Mouse (Mus musculus): ENCODE measurements around the gene Tmem233.

The Tmem233 gene

GRCm38 (mm10) chr5:116029071-116029470 lies 54.0 kb downstream of the Tmem233 start:
- DNase-seq (ENCODE audit: low spot score), result no peak

GRCm38 (mm10) chr5:116026561-116026960 lies 56.5 kb downstream of the Tmem233 start:
- peak; percentile 33 for DNase-seq (ENCODE audit: low spot score)

GRCm38 (mm10) chr5:116026107-116026506 lies 56.9 kb downstream of the Tmem233 start:
- DNase-seq (ENCODE audit: low spot score), result no peak

GRCm38 (mm10) chr5:116024327-116024739 lies 58.7 kb downstream of the Tmem233 start, which contains the start of gene Prkab1:
Gene Prkab1, minus strand, starts transcription at chr5:116024508.
- DNase-seq (ENCODE audit: low spot score), result peak; percentile 96

GRCm38 (mm10) chr5:116023821-116024284 lies 59.2 kb downstream of the Tmem233 start:
- DNase-seq (ENCODE audit: low spot score), result peak; percentile 70

- DNase-seq (ENCODE audit: low spot score), result peak; percentile 76
Measured at GRCm38 (mm10) chr5:116023251-116023661, 59.8 kb downstream of the Tmem233 start.

GRCm38 (mm10) chr5:116022658-116023200 lies 60.3 kb downstream of the Tmem233 start:
- no peak for DNase-seq (ENCODE audit: low spot score)

GRCm38 (mm10) chr5:116022131-116022530 lies 60.9 kb downstream of the Tmem233 start:
- no peak for DNase-seq (ENCODE audit: low spot score)

GRCm38 (mm10) chr5:116021552-116021951 lies 61.5 kb downstream of the Tmem233 start:
- peak; percentile 24 for DNase-seq (ENCODE audit: low spot score)

GRCm38 (mm10) chr5:116019371-116019770 lies 63.7 kb downstream of the Tmem233 start:
- peak; percentile 74 for DNase-seq (ENCODE audit: low spot score)

- DNase-seq (ENCODE audit: low spot score), result no peak
Measured at GRCm38 (mm10) chr5:116018784-116019183, 64.3 kb downstream of the Tmem233 start.

GRCm38 (mm10) chr5:116018196-116018595 lies 64.8 kb downstream of the Tmem233 start:
- no peak for DNase-seq (ENCODE audit: low spot score)

- DNase-seq (ENCODE audit: low spot score), result no peak
Measured at GRCm38 (mm10) chr5:116017391-116017790, 65.7 kb downstream of the Tmem233 start.

- DNase-seq (ENCODE audit: low spot score), result no peak
Measured at GRCm38 (mm10) chr5:116016542-116016941, 66.5 kb downstream of the Tmem233 start.

- no peak for DNase-seq (ENCODE audit: low spot score)
Measured at GRCm38 (mm10) chr5:116014237-116014636, 68.8 kb downstream of the Tmem233 start.

- DNase-seq (ENCODE audit: low spot score), result no peak
Measured at GRCm38 (mm10) chr5:116013821-116014220, 69.2 kb downstream of the Tmem233 start.

GRCm38 (mm10) chr5:116012503-116012902 lies 70.5 kb downstream of the Tmem233 start:
- no peak for DNase-seq (ENCODE audit: low spot score)

- DNase-seq (ENCODE audit: low spot score), result no peak
Measured at GRCm38 (mm10) chr5:116011700-116012099, 71.3 kb downstream of the Tmem233 start.

- peak; percentile 38 for DNase-seq (ENCODE audit: low spot score)
Measured at GRCm38 (mm10) chr5:116009884-116010627, 73.0 kb downstream of the Tmem233 start.

GRCm38 (mm10) chr5:116009091-116009851 lies 73.8 kb downstream of the Tmem233 start:
- DNase-seq (ENCODE audit: low spot score), result peak; percentile 43

- DNase-seq (ENCODE audit: low spot score), result no peak
Measured at GRCm38 (mm10) chr5:116007723-116008122, 75.3 kb downstream of the Tmem233 start.

- no peak for DNase-seq (ENCODE audit: low spot score)
Measured at GRCm38 (mm10) chr5:116006324-116007099, 76.5 kb downstream of the Tmem233 start.

All from yolk sac, embryonic 10.5 days (tissue).